Mouse (Mus musculus) neural tube, embryonic 10.5 days (tissue): ENCODE results near the gene Arsg.
"Not testable (repeated sequence)": the region's sequence is repeated elsewhere in the genome, so short reads cannot be mapped to it uniquely, and the experiment has no call there.

Experiments used
- DNase-seq: peaks from one replicate; pipeline ENCODE4 v3.0.0-alpha.2; 2017; ENCODE audit warnings: low spot score; ENCODE audit errors: extremely low spot score

The Arsg gene

DNA sequence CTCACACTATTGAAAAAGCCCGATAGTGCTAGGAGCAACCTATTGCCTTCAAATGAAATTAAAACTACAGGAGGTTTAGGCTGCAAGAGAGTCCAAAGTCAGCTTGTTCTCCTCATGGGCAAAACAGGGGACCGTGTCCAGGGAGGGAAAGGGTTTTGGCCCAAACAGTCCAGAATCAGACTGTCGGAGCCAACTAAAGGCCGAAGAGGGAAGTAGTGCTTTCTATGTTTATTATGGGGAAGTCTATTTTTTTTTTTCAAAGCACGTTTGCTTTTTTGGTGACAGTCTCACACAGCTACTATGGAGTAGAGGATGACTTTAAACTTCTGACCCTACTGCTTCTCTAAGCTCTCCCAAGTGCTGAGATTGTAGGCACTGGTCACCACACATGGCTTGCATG, 5.0 kb upstream of the Arsg start:
- DNase-seq: no peak

DNA sequence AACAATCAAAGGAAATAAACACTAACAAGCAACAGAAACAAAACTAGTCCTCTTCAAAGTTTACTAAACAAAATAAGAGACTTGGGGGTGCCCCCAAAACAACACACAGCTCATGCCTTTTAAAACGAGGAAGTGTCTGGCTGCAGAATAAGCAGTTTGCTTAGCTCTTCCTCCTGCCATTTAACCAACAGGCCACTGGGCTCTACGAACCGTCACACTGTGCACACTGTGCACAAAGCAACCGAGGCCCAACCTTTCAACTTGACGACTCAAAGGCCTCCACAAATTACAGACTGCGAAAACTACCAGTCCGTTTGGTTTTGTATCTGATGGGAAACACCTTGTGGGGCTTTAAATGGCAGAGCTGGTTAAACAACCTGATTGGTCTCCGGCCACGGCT, 3.0 kb upstream of the Arsg start:
- no peak for DNase-seq

DNA sequence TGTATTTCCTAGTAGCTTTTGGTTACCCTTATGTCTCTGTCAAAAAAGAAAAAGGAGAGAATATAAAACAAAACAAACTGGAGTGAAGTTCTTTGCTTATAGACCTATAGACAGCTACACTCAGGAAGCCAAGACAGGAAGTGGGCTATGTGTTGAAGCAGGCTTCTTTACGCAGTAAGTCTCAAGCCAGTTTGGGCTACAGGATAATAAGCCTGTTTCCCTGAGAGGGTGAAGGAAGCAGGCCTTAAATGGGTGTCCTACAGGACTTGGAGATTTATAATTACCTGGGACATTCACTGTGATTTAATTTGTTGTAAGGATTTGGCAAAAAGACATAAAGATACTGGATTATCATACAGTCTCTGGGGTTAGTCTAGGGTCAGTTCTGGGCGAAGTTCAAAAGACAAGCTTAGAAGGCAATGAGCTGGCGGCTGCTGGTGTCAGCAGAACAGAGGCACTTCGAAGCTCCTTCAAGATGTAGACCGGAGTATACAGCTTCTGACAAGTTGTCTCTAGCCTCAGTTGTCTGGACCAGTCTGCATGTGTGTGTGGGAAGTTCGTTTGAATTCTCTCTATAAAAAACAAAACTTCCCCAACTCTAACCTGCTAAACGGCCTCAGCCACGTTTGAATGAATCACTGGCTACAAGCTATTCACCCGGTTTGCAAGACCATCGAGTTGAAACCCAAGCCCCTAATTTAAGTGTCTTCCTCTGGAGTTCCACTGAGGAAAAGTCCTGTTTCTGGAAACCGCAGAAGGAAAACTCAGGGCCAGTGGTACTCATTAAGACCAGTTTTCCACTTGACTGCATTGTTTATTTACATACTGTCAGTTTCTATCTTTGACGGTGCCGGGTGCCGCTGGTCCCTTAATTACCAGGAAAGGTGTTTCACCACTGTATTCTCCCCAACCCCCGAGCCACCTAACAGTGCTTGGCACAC, 2.0 kb upstream of the Arsg start:
- no peak for DNase-seq

- peak; percentile 74 for DNase-seq
Measured at GRCm38 (mm10) chr11:109472171-109472691, 943 bp upstream of the Arsg start.

DNA sequence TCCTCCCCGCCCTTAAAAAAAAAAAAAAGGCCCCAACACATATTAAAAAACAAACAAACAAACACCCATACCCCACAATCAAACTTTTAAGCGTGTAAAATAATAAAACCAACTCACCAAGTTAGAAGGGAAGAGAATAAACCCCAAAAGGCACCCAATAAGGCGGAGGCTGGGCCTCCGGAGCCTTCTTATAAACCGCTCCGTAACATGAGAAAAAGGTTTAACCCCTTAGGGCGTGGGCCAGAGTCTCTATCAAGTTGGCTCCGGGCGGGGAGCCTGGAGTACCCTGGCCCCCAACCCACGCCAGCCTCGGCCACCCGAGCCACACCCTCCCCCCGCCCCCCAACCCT, 378 bp upstream of the Arsg start:
- DNase-seq: no peak

GRCm38 (mm10) chr11:109474086-109474742, 1.0 kb downstream of the Arsg start:
- DNase-seq: no peak

DNA sequence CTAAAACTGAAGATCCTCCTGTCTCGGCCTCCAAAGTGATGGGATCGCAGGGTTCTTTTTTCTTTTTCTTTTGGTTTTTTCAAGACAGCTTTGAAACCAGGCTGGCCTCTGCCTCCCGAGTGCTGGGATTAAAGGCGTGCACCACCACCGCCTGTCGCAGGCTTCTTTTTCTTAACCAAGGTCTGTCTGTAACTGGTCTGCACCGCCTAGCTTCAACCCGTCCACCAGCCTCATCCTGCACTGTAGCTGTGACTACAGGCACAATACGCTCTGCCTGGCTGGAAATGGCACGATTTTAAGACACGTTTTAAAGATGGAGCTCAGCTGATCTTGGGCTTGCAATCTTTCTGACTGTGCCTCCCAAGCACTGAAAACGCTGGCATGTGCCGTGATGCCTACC, 1.7 kb downstream of the Arsg start:
- DNase-seq: no peak

DNA sequence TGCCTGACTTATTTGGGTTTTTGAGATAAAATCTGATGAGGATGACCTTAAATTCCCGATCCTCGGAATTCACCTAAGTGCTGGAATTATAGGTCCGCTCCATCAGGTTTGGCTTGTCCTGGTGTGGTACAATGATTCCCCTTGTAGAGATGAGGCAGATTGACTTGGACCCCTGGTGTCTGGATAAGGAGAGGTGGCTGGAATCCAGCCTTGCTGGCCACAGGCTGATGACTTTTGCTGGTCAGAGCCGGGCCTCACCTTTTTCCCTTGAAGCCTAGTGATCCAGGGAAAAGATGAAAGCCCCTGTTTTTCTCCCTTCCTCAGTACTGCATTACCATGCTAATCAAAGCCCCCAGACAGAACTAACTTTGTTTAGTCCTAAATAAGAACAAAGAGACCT, 2.5 kb downstream of the Arsg start:
- no peak for DNase-seq

DNA sequence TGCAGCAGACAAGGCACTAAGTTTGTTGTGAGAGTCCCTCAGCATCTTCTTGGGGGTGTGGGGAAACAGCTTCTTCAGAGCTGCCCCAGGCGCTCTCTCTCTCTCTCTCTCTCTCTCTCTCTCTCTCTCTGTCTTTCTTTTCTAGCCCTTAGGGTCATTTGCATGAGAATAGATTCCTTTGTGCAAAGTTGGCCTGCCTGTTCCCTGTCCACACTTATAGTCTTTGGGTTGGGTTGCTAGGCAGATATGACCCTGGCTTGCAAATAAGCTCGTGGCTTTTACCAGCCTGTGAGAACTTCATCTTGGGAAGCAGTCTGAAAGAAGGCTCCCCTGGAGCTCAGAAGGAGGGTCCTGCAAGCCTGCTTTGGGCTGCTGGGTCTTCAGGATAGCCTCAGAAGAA, 3.1 kb downstream of the Arsg start:
- DNase-seq: no peak

GRCm38 (mm10) chr11:109476653-109477052, 3.5 kb downstream of the Arsg start:
- DNase-seq: no peak

DNA sequence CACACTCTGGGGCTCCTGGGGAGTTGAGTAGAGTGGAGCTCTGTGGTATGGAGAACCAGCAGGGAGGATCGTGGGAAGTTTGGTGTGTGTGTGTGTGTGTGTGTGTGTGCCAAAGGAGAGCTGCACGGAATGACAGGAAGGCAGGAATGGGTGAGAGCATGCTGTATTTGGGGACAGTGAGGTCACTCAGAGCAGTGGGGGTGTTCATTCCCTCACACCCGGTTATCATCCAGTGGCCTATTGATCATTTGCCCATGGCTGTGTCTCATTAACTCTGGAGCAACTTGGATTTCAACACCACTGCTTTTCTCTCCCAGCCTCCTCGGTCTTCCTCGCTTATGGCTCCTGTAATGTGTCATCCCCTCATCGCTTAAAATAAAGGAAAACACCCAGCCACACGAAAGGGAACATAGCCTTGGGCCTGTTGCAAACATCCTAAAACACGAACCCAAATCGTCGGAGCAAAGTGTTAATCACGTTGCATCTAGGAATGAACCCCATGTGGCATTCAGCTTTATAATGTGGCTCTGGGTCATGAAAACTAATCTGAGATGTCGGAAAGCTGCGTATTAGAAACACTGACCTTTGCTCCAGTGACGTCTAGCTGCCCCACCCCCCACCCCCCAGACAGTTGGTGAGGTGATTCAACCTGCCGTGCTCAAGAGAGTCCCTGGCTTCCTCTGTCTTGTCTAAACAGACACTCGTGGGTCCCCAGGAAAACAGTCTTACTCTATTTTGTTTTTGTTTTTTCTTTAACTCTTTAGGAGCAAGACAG, 4.6 kb downstream of the Arsg start:
- DNase-seq: no peak

- no peak for DNase-seq
Measured at GRCm38 (mm10) chr11:109479575-109480285, 6.6 kb downstream of the Arsg start.

- no peak for DNase-seq
Measured at GRCm38 (mm10) chr11:109480440-109480839, 7.3 kb downstream of the Arsg start.

DNA sequence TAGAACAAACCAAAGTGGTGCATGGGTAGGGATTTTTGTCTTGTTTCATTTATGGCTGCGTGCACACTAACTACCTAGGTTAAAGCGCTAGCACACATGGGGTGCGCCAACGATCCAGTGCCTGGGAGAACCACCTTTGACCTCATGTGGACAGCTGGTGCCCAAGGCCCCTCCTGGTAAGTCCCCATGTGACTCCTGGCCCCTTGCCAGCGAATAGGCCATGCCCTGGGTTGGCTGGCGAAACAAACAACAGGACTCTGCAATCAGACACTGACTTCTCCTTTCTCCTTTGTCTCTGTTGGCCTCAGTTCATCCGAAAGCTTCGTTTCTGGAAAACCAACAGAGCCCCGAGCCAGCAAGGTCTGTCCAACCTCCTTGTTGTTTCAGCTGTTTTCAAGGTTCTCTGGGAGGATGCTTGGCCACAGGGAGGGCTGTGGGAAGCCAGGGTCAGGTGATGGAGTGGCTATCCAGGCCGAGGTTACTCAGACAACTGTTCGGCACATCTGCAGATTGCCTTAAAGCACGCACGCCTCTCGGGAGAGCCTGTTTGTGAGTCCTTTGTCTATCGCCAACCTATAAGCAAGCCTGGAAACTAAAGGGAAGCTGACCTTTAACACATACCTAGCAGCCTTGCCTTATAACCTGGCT, 12.3 kb downstream of the Arsg start:
- DNase-seq: no peak

DNA sequence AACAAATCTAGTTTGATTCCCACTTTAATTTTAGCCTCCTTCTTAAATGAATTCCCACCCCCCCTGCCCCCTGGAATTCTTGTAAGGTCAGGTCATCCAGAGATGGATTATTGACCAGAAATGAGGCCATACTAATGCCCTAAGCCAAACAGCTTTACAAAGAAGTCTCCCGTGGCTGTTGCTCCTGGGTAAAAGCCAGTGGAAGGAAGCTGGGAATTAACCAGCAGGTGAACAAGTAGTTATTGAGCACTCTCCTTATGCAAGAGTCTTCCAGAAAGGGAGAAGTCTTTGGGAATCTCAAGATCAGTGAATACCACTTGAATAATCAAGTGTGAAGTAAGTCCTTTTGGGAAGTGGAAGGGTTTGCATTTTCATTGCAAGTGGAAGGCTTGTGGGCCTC, 13.9 kb downstream of the Arsg start:
- DNase-seq: no peak

GRCm38 (mm10) chr11:109487991-109488684, 15.0 kb downstream of the Arsg start:
- DNase-seq: no peak

DNA sequence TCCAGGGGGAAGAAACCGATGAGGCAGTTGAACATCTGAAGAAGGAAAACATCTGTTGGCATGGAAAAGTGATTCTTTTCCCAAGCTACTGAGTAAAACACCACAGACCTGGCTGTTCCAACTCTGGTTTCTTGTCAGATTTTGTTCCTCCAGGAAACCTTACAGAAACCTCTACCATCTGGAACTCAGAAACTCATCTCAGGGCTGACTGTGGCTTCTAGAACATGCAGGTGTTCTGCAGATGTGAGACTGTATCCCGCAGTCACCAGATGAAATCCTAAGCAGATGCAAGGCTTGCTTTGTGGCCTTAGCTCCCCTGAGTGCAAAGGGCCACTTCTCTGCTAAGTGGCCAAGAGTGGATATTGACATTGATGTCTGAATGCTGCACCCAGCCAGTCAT, 16.6 kb downstream of the Arsg start:
- DNase-seq: no peak

GRCm38 (mm10) chr11:109491844-109492243, 18.7 kb downstream of the Arsg start:
- DNase-seq: no peak

GRCm38 (mm10) chr11:109492847-109493464, 19.8 kb downstream of the Arsg start:
- DNase-seq: not testable (repeated sequence)
